Mouse (Mus musculus) large intestine, adult 2 months (tissue): ENCODE data around the gene Smc5. TPM values are rescaled to one million over a fixed set of nuclear protein-coding genes. Genes with fewer than 3 reads are reported as not detected.

Experiments
- DNase-seq: peaks from one replicate; pipeline ENCODE4 v3.0.0-alpha.2; 2012; ENCODE audit warnings: low read depth, low spot score
- WGBS: fragments of 180-500 bp; shearing (Covaris S2); methylation state at CpG from one replicate; pipeline ENCODE4 v1.1.7; 2018; 5-methylcytosine and 5-hydroxymethylcytosine counted together
- polyA plus RNA-seq: library from polyadenylated mRNA; depleted of rRNA; stranded (reverse); fragments of >200 nt; gene quantifications from 2 replicates; pipeline ENCODE4 v1.2.3, GENCODE M21; 2012

Gene Smc5
- polyA plus RNA-seq, 1 experiment, result 1.8 TPM

- DNase-seq, result no peak
- 70% methylated on average over 3 of the region's 3 CpGs for WGBS
These were observed 80.6 kb downstream of the Smc5 start for GRCm38 (mm10) chr19:23193076-23193475.

GRCm38 (mm10) chr19:23191486-23191885 is 82.2 kb downstream of the Smc5 start:
- 97% methylated on average over 6 of the region's 6 CpGs for WGBS
- DNase-seq, result no peak

GRCm38 (mm10) chr19:23189744-23190143 is 84.0 kb downstream of the Smc5 start:
- WGBS, result 50% methylated on average over 1 of the region's 1 CpGs
- no peak for DNase-seq

- 92% methylated on average over 7 of the region's 7 CpGs for WGBS
- DNase-seq, result no peak
These were observed 84.7 kb downstream of the Smc5 start for GRCm38 (mm10) chr19:23188986-23189385.

GRCm38 (mm10) chr19:23187732-23188131 is 86.0 kb downstream of the Smc5 start:
- no peak for DNase-seq
- 81% methylated on average over 6 of the region's 6 CpGs for WGBS

GRCm38 (mm10) chr19:23184068-23184467 is 89.6 kb downstream of the Smc5 start:
- DNase-seq, result no peak
- WGBS, result 75% methylated on average over 4 of the region's 4 CpGs

GRCm38 (mm10) chr19:23183493-23183892 is 90.2 kb downstream of the Smc5 start:
- 90% methylated on average over 4 of the region's 4 CpGs for WGBS

GRCm38 (mm10) chr19:23178533-23178932 is 95.2 kb downstream of the Smc5 start:
- no peak for DNase-seq
- WGBS, result 86% methylated on average over 3 of the region's 3 CpGs

More at GRCm38 (mm10) chr19:23183493-23183892, 90.2 kb downstream of the Smc5 start:
- no peak for DNase-seq

- 52% methylated on average over 2 of the region's 2 CpGs for WGBS
- DNase-seq, result no peak
These were observed 98.2 kb downstream of the Smc5 start for GRCm38 (mm10) chr19:23175511-23175910.

- DNase-seq, result no peak
- 77% methylated on average over 3 of the region's 3 CpGs for WGBS
These were observed 98.6 kb downstream of the Smc5 start for GRCm38 (mm10) chr19:23175090-23175489.

GRCm38 (mm10) chr19:23171136-23171535 is 102.6 kb downstream of the Smc5 start:
- 96% methylated on average over 2 of the region's 2 CpGs for WGBS
- DNase-seq, result no peak

GRCm38 (mm10) chr19:23170476-23170875 is 103.2 kb downstream of the Smc5 start:
- 96% methylated on average over 5 of the region's 5 CpGs for WGBS
- no peak for DNase-seq

GRCm38 (mm10) chr19:23169659-23170050 is 104.0 kb downstream of the Smc5 start:
- 99% methylated on average over 2 of the region's 2 CpGs for WGBS
- no peak for DNase-seq

GRCm38 (mm10) chr19:23168899-23169658 is 104.6 kb downstream of the Smc5 start:
- WGBS, result 93% methylated on average over 5 of the region's 5 CpGs

GRCm38 (mm10) chr19:23166550-23167284 is 107.0 kb downstream of the Smc5 start:
- DNase-seq, result no peak
- WGBS, result 85% methylated on average over 11 of the region's 11 CpGs

More at GRCm38 (mm10) chr19:23168899-23169658, 104.6 kb downstream of the Smc5 start:
- DNase-seq, result no peak

- DNase-seq, result no peak
- 96% methylated on average over 16 of the region's 16 CpGs for WGBS
These were observed 109.0 kb downstream of the Smc5 start for GRCm38 (mm10) chr19:23164651-23165240.

- no peak for DNase-seq
- WGBS, result 37% methylated on average over 3 of the region's 3 CpGs
These were observed 110.3 kb downstream of the Smc5 start for GRCm38 (mm10) chr19:23163361-23163760.

GRCm38 (mm10) chr19:23162877-23163276 is 110.8 kb downstream of the Smc5 start:
- no peak for DNase-seq
- WGBS, result 79% methylated on average over 6 of the region's 6 CpGs

- WGBS, result 42% methylated on average over 8 of the region's 8 CpGs
- no peak for DNase-seq
These were observed 111.3 kb downstream of the Smc5 start for GRCm38 (mm10) chr19:23162387-23162809.

- WGBS, result 37% methylated on average over 10 of the region's 10 CpGs
- no peak for DNase-seq
These were observed 113.8 kb downstream of the Smc5 start for GRCm38 (mm10) chr19:23159780-23160395.
